Mouse (Mus musculus): Measurements from ENCODE around the gene Atrx. TPM values are rescaled to one million over a fixed set of nuclear protein-coding genes. Genes with fewer than 3 reads are reported as not detected.

Gene Atrx
- polyA plus RNA-seq, 1 experiment from 2014 or later, result 113 TPM

DNA sequence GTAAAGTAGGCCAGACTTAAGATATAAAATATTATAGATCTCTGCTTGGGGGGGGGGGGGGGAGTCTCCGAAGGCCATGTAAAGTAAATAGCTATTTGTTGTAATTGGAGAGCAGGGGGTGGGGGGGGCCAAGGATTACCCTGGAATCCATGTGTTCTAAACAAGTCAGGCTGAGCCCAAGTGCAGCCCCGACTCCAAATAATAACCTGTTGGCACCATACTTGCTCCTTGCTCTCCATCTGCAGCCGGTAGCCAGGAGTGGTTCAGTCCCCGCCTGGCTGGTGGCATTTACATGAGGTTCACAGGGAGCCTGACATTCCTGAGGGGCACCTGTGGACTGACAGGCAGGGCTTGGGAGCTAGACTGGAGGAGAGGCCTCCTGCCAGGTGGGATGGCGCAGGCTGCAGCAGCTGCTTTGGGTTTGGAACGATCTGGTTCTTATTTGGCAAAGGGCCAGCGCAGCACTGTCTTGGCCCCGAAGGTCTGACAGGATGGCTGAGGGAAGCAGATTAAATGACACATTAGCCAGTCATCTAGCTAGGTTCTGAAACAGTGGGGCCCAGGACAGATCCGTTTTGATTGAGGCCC, 161.9 kb downstream of the Atrx start:
- ATAC-seq (ENCODE audit: extremely low read depth, insufficient number of reproducible peaks, low FRiP score, low TSS enrichment), result no peak
- Histone ChIP-seq H3K9me3 (no peaks in the 10 kb centered on the region), H3K27ac (replicated peaks) (no peak overlapping the region), H3K4me1 (peaks cover 11% of the 10 kb centered on the region), H3K27me3 (replicated peaks) (peaks cover 46% of the 10 kb centered on the region), H3K4me2 (no peak overlapping the region), H3K36me3 (no peaks in the 10 kb centered on the region), H3K4me3 (no peak overlapping the region), H3K9ac (no peak overlapping the region)
- 21% methylated on average over 9 of the region's 9 CpGs for WGBS

GRCm38 (mm10) chrX:105766013-105766412, 163.2 kb downstream of the Atrx start:
- H3K4me3 ChIP-seq, result no peak overlapping the region
- H3K27me3 ChIP-seq (replicated peaks), result peaks cover 54% of the 10 kb centered on the region
- no peak for ATAC-seq (ENCODE audit: extremely low read depth, insufficient number of reproducible peaks, low FRiP score, low TSS enrichment)
- H3K4me1 ChIP-seq, result peaks cover 11% of the 10 kb centered on the region
- H3K9me3 ChIP-seq, result no peaks in the 10 kb centered on the region
- no peaks in the 10 kb centered on the region for H3K36me3 ChIP-seq
- no peak overlapping the region for H3K9ac ChIP-seq
- no peak overlapping the region for H3K27ac ChIP-seq (replicated peaks)
- WGBS, result 36% methylated on average over 6 of the region's 6 CpGs
- no peak overlapping the region for H3K4me2 ChIP-seq

GRCm38 (mm10) chrX:105765005-105765706, 164.0 kb downstream of the Atrx start:
- H3K9ac ChIP-seq, result peak overlapping the region; percentile 69; the same call in 1 of the 2 replicates
- H3K27ac ChIP-seq (replicated peaks), result no peak overlapping the region
- no peaks in the 10 kb centered on the region for H3K9me3 ChIP-seq
- no peak for ATAC-seq (ENCODE audit: extremely low read depth, insufficient number of reproducible peaks, low FRiP score, low TSS enrichment)
- H3K36me3 ChIP-seq, result no peaks in the 10 kb centered on the region
- H3K4me2 ChIP-seq, result peak overlapping the region; percentile 75
- peaks cover 11% of the 10 kb centered on the region for H3K4me1 ChIP-seq
- peaks cover 57% of the 10 kb centered on the region for H3K27me3 ChIP-seq (replicated peaks)
- H3K4me3 ChIP-seq, result peak overlapping the region; percentile 53
- 7% methylated on average over 22 of the region's 36 CpGs for WGBS

GRCm38 (mm10) chrX:105764162-105765004, 164.8 kb downstream of the Atrx start, which contains the start of gene Fgf16:
Fgf16 (plus strand) TSS chrX:105764279.
- Histone ChIP-seq H3K9me3 (no peaks in the 10 kb centered on the region), H3K27ac (replicated peaks) (no peak within 1 kb of the TSS), H3K4me2 (peak within 1 kb of the TSS; percentile 75), H3K4me1 (peaks cover 11% of the 10 kb centered on the region), H3K9ac (peak within 1 kb of the TSS; percentile 69), H3K27me3 (replicated peaks) (peaks cover 57% of the 10 kb centered on the region), H3K36me3 (no peaks in the 10 kb centered on the region), H3K4me3 (peak within 1 kb of the TSS; percentile 53)
- no peak for ATAC-seq (ENCODE audit: extremely low read depth, insufficient number of reproducible peaks, low FRiP score, low TSS enrichment)
- WGBS, result 4% methylated on average over 27 of the region's 86 CpGs

DNA sequence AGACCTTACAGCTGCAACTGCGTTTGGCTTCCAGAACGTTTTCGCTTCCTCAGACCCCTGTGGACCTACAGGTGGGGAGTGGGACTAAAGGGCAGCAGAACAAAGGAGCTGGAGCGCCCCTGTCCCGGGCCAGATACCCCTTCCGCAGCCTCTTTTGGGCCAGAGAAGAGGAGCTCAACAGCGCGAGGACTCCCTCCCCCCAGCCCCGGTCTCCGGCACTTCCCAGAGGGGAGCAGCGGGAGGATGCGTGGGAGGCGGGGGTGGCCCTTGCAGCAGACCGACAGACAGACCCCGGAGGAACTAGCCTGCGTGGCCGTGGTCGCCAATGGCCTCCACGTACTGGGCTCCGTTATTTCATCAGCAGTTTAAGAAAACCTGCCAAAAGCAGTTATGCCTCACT, 165.6 kb downstream of the Atrx start:
- Histone ChIP-seq H3K4me2 (peak overlapping the region; percentile 75), H3K9me3 (no peaks in the 10 kb centered on the region), H3K9ac (peak overlapping the region; percentile 62), H3K4me1 (peaks cover 11% of the 10 kb centered on the region), H3K27ac (replicated peaks) (no peak overlapping the region), H3K27me3 (replicated peaks) (peaks cover 57% of the 10 kb centered on the region), H3K36me3 (no peaks in the 10 kb centered on the region), H3K4me3 (peak overlapping the region; percentile 53)
- WGBS, result 8% methylated on average over 20 of the region's 20 CpGs
- ATAC-seq (ENCODE audit: extremely low read depth, insufficient number of reproducible peaks, low FRiP score, low TSS enrichment), result no peak

GRCm38 (mm10) chrX:105762847-105763527, 166.2 kb downstream of the Atrx start:
- Histone ChIP-seq H3K4me1 (peaks cover 11% of the 10 kb centered on the region), H3K27me3 (replicated peaks) (peaks cover 57% of the 10 kb centered on the region), H3K4me3 (peak overlapping the region; percentile 53), H3K36me3 (no peaks in the 10 kb centered on the region), H3K4me2 (peak overlapping the region; percentile 75), H3K9me3 (no peaks in the 10 kb centered on the region), H3K9ac (peak overlapping the region; percentile 62), H3K27ac (replicated peaks) (no peak overlapping the region)
- no peak for ATAC-seq (ENCODE audit: extremely low read depth, insufficient number of reproducible peaks, low FRiP score, low TSS enrichment)
- 9% methylated on average over 23 of the region's 23 CpGs for WGBS

Other genes with a start within 250 kb of the Atrx start
- gene Fgf16, start 165.1 kb downstream of the Atrx start, polyA plus RNA-seq (2015; fragmentation: Nextera tagmentation; extraction: Ambion mirVana), result 0.14 and 0.17 TPM in 2 replicates
- 44.4 and 48.7 TPM in 2 replicates for gene Magt1, start 82.5 kb upstream of the Atrx start, polyA plus RNA-seq (2015; fragmentation: Nextera tagmentation; extraction: Ambion mirVana)
- 770 and 864 TPM in 2 replicates for gene Cox7b, start 86.3 kb upstream of the Atrx start, polyA plus RNA-seq (2015; fragmentation: Nextera tagmentation; extraction: Ambion mirVana)
- gene Atp7a, start 97.9 kb upstream of the Atrx start, polyA plus RNA-seq (2015; fragmentation: Nextera tagmentation; extraction: Ambion mirVana), result 11.7 and 13.4 TPM in 2 replicates
- 0.33 and 0.35 TPM in 2 replicates for gene Tlr13, start 213.8 kb upstream of the Atrx start, polyA plus RNA-seq (2015; fragmentation: Nextera tagmentation; extraction: Ambion mirVana)

Measured in heart, embryonic 13.5 days (tissue).